Mouse (Mus musculus) limb, embryonic 12.5 days (tissue): ENCODE data around the gene Opcml. TPM values are rescaled to one million over a fixed set of nuclear protein-coding genes. Genes with fewer than 3 reads are reported as not detected.

Experiments used
- ATAC-seq: fragments of 200-750 bp; cut with Nextera tagmentation; 2 replicates; pipeline ENCODE4 v1.8.0; 2017; ENCODE audit warnings: low read depth, moderate TSS enrichment; ENCODE audit not compliant: insufficient number of reproducible peaks, insufficient read depth, low FRiP score, low TSS enrichment
- H3K27ac ChIP-seq: fragments of 300-500 bp; sonication (generic); 2 replicates; pipeline ENCODE4 v1.5.1; 2016; ENCODE audit warnings: mild to moderate bottlenecking, moderate library complexity
- H3K27me3 ChIP-seq: fragments of 300-500 bp; sonication (generic); 2 replicates; pipeline ENCODE4 v1.6.1; 2016; ENCODE audit warnings: mild to moderate bottlenecking, moderate library complexity
- H3K36me3 ChIP-seq: fragments of 300-500 bp; sonication (generic); 2 replicates; pipeline ENCODE4 v1.6.1; 2016; ENCODE audit warnings: mild to moderate bottlenecking, moderate library complexity
- H3K4me1 ChIP-seq: fragments of 300-500 bp; sonication (generic); replicated peaks from 2 replicates; pipeline ENCODE4 v1.6.1; 2016
- H3K4me2 ChIP-seq: fragments of 300-500 bp; sonication (generic); 2 replicates; pipeline ENCODE4 v1.6.1; 2016; ENCODE audit warnings: mild to moderate bottlenecking, moderate library complexity
- H3K4me3 ChIP-seq: fragments of 300-500 bp; sonication (generic); replicated peaks from 2 replicates; pipeline ENCODE4 v1.5.1; 2016; ENCODE audit warnings: mild to moderate bottlenecking
- H3K9ac ChIP-seq: fragments of 300-500 bp; sonication (generic); replicated peaks from 2 replicates; pipeline ENCODE4 v1.6.1; 2016; ENCODE audit warnings: mild to moderate bottlenecking, moderate library complexity
- H3K9me3 ChIP-seq: fragments of 300-500 bp; sonication (generic); 2 replicates; pipeline ENCODE4 v1.6.1; 2016; ENCODE audit warnings: mild to moderate bottlenecking, moderate library complexity
- WGBS: fragments of 180-500 bp; shearing (Covaris S2); methylation state at CpG from one replicate; pipeline ENCODE4 v1.1.7; 2016; 5-methylcytosine and 5-hydroxymethylcytosine counted together
- polyA plus RNA-seq: library from polyadenylated mRNA; unstranded; fragments of >200 nt; fragmentation: Nextera tagmentation; extraction: Ambion mirVana; gene quantifications from 2 replicates; pipeline ENCODE4 v1.2.1, GENCODE M21; 2016

Gene Opcml
- polyA plus RNA-seq, 1 experiment from 2014 or later = 1.6 TPM

DNA sequence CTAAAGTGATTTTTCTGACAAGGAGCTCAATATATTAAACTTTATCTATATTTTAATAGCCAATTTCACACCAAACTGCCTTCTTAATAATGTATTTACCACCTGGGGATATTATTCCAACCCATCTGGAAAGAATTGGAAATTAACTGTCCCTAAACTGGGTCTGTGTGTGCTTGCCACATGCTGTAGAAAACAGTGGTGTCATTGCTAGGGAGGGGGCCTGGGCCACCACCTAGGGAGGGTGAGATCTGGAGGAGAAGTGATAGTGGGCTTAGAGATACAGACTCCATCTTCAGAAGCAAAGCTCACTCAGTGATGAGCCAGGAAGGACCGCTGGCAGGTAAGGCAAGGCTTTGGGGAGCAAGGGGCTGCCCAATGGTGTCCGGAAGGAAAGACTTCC lies 537.9 kb downstream of the Opcml start:
- Histone ChIP-seq H3K4me2 (no peak overlapping the region), H3K4me3 (no peak overlapping the region), H3K9me3 (no peaks in the 10 kb centered on the region), H3K9ac (no peak overlapping the region), H3K4me1 (no peaks in the 10 kb centered on the region; the same call in 1 of the 2 replicates), H3K27me3 (no peaks in the 10 kb centered on the region), H3K27ac (no peak overlapping the region), H3K36me3 (no peaks in the 10 kb centered on the region)
- no peak for ATAC-seq
- WGBS = 87% methylated on average over 2 of the region's 2 CpGs

DNA sequence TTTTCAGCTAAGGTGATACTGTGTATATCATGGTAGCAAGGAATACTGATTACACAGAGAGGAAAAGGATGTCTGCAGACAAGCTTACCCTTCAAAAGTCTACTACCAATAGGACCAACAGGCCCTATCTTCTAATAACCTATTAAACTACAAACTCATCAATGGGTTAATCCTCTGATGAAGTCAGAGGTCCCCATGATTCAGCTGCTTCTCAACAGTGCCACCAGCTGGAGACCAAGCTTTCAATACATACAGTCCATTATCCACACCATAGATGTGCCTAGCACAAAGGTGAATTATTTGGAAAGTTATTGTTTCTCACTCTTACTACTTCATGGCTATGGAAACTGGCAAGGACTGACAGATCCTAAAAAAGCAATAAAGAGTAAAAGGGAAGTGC lies 538.9 kb downstream of the Opcml start:
- Histone ChIP-seq H3K9ac (no peak overlapping the region), H3K4me1 (no peaks in the 10 kb centered on the region; the same call in 1 of the 2 replicates), H3K9me3 (no peaks in the 10 kb centered on the region), H3K36me3 (no peaks in the 10 kb centered on the region), H3K27ac (no peak overlapping the region), H3K4me2 (no peak overlapping the region), H3K4me3 (no peak overlapping the region), H3K27me3 (no peaks in the 10 kb centered on the region)
- ATAC-seq = no peak

DNA sequence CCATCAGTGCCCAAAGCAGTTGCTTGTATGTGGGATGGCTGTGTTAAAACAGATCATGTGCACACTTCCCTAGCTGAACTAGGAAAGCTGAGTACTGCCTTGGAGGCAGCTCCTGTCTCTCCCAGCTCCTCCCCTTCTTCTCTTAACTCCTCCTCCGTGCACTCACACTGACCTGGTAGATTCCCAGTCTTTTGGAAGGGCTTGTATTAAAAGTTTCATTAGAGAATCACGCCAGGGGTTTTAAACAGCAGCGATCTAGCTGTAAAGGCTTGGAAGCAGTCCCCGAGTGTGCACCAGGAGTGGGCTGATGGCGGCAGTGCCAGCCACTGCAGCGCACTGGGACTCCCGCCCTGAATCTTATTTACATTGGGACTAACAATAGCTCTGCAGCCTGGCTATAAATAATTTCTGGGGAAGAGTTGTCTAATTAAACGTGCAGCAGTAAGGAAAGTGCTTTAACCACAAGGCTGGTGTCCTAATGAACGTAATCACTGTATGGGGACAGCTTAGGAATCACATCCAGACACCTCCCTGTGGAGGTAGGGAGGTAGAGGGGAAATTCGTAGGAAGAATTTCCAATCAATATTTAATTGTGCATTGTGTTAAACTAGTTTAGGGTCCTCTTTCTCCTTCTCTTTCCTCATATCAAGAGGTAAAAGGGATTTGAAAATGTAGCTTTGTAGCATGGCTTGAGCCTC lies 546.1 kb downstream of the Opcml start:
- Histone ChIP-seq H3K9ac (no peak overlapping the region), H3K4me2 (peak overlapping the region; percentile 33)

DNA sequence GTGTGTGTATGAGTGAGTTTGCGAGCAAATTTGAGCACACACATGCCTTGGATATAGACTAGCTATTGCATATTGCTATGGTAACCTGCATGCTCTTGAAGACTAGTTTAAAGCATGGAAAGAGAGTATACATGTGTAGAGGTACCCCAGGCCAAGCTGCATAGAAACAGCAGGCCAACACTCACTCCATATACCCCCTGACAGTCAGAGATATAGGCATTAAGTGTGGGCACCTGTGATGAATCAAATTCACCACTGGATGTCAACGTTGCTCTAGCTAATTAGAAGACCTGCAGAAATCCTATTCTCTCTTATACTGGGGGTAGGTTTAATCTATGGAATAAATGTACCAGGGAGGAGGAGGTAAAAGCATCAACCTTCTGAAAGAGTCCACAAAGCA lies 547.3 kb downstream of the Opcml start:
- Histone ChIP-seq H3K4me1 (0 out of 2 replicates have a peak, but pooled peaks cover 8% of the 10 kb centered on the region), H3K27me3 (no peaks in the 10 kb centered on the region), H3K9ac (no peak overlapping the region), H3K9me3 (no peaks in the 10 kb centered on the region), H3K27ac (no peak overlapping the region), H3K4me2 (no peak overlapping the region), H3K36me3 (no peaks in the 10 kb centered on the region), H3K4me3 (no peak overlapping the region)
- WGBS = 68% methylated on average over 2 of the region's 2 CpGs
- no peak for ATAC-seq

More for the DNA sequence above, 546.1 kb downstream of the Opcml start:
- WGBS = 34% methylated on average over 10 of the region's 10 CpGs
- ATAC-seq = peak; percentile 63; the same call in 1 of the 2 replicates
- H3K4me1 ChIP-seq = 0 out of 2 replicates have a peak, but pooled peaks cover 8% of the 10 kb centered on the region
- no peak overlapping the region for H3K27ac ChIP-seq
- no peaks in the 10 kb centered on the region for H3K9me3 ChIP-seq
- H3K36me3 ChIP-seq = no peaks in the 10 kb centered on the region
- H3K4me3 ChIP-seq = no peak overlapping the region
- H3K27me3 ChIP-seq = no peaks in the 10 kb centered on the region

DNA sequence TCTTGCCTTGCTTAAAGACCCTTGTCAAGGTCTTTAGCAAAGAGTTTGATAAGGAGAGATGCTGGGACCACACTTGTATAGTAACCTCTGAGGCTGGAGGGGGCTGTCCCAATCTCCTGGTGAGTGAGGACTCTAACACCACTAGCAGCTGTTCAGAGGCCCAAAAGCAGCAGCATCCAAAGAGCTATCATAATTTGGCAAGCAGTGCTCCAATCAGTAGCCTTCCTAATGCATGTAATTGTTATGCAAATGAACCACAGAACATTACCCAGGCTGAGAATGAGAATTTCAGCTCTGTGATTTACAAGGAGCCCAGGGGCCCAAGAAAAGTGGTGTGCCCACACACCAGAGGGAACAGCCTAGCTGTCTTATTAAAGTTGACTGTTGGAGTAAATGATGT lies 564.4 kb downstream of the Opcml start:
- H3K4me3 ChIP-seq = no peak overlapping the region
- H3K9me3 ChIP-seq = no peaks in the 10 kb centered on the region
- no peak for ATAC-seq
- H3K9ac ChIP-seq = no peak overlapping the region
- H3K27ac ChIP-seq = no peak overlapping the region
- no peaks in the 10 kb centered on the region for H3K4me1 ChIP-seq
- H3K4me2 ChIP-seq = no peak overlapping the region
- no peaks in the 10 kb centered on the region for H3K27me3 ChIP-seq
- H3K36me3 ChIP-seq = no peaks in the 10 kb centered on the region

DNA sequence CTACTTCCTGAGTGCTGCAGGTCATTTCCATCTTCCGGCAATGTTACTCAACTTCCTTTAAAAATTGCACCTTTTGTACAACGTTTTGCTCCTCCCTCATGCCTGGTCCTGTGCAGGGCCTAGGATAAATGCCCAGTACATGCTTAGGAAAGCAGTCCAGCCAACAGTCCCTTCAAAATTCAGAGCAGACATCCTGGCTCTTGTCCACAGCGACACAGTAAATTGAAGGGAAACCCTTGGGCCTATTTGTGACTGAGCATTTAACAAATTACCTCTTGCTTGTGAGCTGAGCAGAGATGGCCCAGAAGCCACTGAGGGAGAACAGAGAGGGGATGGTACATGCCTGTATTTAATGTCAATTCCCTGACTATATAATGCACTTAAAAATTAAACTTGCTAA lies 567.4 kb downstream of the Opcml start:
- Histone ChIP-seq H3K36me3 (no peaks in the 10 kb centered on the region), H3K4me2 (no peak overlapping the region), H3K4me1 (no peaks in the 10 kb centered on the region), H3K4me3 (no peak overlapping the region), H3K27ac (no peak overlapping the region), H3K9ac (no peak overlapping the region), H3K27me3 (no peaks in the 10 kb centered on the region), H3K9me3 (no peaks in the 10 kb centered on the region)
- WGBS = 73% methylated on average over 3 of the region's 3 CpGs
- no peak for ATAC-seq

DNA sequence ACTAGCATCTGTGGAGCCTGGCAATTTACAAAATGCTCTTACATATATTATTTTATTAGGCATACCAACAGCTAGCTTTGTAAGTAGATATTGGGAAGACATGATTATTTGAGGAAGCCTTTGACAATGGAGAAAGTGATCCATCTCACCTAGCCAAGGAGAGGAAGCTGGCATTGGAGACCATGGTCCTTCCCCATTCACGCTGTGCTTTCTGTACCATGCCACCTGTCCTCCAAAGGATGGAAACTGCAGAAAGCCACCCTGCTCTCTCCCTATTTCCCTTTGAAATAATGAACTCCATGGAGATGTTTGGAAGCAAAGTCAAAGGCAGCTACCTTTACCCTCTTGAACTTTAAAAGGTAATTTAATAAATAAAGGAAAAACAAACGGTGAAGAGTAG lies 570.1 kb downstream of the Opcml start:
- Histone ChIP-seq H3K27ac (no peak overlapping the region), H3K9me3 (no peaks in the 10 kb centered on the region)
- 83% methylated on average over 2 of the region's 2 CpGs for WGBS

DNA sequence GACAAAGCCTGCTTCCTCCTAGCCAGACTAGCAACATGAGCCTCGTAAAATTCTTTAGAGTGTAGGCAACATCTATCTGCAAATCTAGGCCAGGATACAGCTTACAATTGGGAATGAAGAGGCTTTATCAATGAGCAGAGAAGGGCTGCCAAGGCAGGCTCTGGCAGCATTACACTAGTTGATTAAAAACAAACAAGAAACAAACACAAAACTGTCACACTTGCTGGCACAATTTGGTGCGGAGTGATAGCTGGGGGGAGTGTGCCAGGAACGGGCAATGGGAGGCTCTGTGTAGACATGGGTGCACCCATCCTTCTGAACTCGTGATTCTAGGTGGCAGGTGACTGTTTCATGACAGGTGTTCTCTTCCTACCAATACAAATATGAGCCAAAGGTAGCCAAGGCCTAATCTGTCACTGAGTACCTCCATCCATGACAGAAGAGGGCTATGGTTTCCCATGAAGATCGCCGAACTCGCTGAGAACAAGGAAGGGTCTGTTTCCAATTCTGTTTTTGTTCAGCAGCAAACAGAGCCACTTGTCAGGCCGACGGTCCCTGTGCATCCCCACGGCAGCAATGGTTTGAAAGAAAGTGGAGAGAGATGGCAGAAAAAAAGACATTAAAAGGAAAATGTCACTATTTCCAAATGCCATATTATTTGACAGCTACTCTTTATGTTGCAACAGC lies 574.0 kb downstream of the Opcml start:
- H3K27me3 ChIP-seq = no peaks in the 10 kb centered on the region
- no peaks in the 10 kb centered on the region for H3K4me1 ChIP-seq
- no peaks in the 10 kb centered on the region for H3K36me3 ChIP-seq
- H3K27ac ChIP-seq = no peak overlapping the region
- no peak for ATAC-seq
- WGBS = 76% methylated on average over 10 of the region's 10 CpGs
- no peak overlapping the region for H3K9ac ChIP-seq
- H3K4me3 ChIP-seq = no peak overlapping the region
- no peaks in the 10 kb centered on the region for H3K9me3 ChIP-seq
- no peak overlapping the region for H3K4me2 ChIP-seq

More for the DNA sequence above, 570.1 kb downstream of the Opcml start:
- Histone ChIP-seq H3K4me1 (no peaks in the 10 kb centered on the region), H3K36me3 (no peaks in the 10 kb centered on the region), H3K27me3 (no peaks in the 10 kb centered on the region), H3K4me2 (no peak overlapping the region), H3K4me3 (no peak overlapping the region), H3K9ac (no peak overlapping the region)
- ATAC-seq = no peak

DNA sequence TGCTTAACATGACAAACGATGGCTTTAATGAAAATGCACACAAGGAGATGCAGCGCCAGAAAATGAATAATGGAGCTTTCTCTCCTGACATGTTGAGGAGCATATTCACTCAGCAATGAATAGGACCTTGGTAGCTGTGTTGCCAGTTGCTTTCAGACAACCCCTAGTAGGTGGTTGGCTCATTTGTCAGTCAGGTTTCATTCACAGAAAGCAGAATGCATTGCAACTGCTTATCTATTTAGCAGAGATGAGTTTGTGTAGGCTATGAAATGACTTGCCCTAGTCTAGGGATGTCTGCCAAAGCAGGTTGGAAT lies 574.5 kb downstream of the Opcml start:
- no peak for ATAC-seq
- 86% methylated on average over 2 of the region's 2 CpGs for WGBS
- no peaks in the 10 kb centered on the region for H3K27me3 ChIP-seq

DNA sequence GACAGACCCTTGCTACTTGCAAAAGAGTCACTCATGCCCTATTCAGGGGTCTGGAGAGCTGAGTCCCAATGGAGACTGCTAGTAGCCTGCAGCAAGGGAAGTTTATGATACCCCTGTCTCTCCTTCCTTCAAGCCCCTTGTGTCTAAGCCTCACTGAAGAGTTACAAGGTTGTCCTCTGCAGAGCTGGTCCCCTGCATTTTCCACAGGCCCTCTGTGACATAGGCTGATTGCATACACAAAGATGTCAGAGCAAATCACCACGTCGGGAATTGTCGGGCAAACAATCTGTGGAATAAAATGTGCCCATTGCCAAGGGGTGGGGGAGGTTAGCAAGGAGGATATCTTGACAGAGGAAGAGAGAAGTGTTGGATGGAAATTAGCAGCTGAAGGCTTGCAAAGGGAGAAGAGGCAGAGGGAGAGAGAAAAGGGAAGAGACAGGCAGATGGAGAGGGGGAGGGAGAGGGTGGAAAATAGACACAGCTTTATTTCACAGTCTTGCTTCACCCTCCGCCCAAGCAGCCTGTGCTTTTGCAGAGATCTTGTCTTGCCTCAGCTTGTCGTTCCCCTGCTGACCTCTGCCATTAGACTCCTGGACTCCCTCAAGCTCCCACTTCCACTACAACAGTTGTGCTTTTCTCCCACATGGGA lies 596.1 kb downstream of the Opcml start:
- no peak overlapping the region for H3K4me3 ChIP-seq
- H3K27ac ChIP-seq = no peak overlapping the region
- no peak for ATAC-seq
- no peaks in the 10 kb centered on the region for H3K9me3 ChIP-seq
- H3K4me2 ChIP-seq = no peak overlapping the region
- WGBS = 62% methylated on average over 5 of the region's 5 CpGs
- no peaks in the 10 kb centered on the region for H3K27me3 ChIP-seq
- 0 out of 2 replicates have a peak, but pooled peaks cover 3% of the 10 kb centered on the region for H3K4me1 ChIP-seq
- H3K36me3 ChIP-seq = no peaks in the 10 kb centered on the region
- no peak overlapping the region for H3K9ac ChIP-seq

More for the DNA sequence above, 574.5 kb downstream of the Opcml start:
- Histone ChIP-seq H3K9me3 (no peaks in the 10 kb centered on the region), H3K9ac (no peak overlapping the region), H3K36me3 (no peaks in the 10 kb centered on the region), H3K4me3 (no peak overlapping the region), H3K27ac (no peak overlapping the region), H3K4me2 (no peak overlapping the region), H3K4me1 (no peaks in the 10 kb centered on the region)

DNA sequence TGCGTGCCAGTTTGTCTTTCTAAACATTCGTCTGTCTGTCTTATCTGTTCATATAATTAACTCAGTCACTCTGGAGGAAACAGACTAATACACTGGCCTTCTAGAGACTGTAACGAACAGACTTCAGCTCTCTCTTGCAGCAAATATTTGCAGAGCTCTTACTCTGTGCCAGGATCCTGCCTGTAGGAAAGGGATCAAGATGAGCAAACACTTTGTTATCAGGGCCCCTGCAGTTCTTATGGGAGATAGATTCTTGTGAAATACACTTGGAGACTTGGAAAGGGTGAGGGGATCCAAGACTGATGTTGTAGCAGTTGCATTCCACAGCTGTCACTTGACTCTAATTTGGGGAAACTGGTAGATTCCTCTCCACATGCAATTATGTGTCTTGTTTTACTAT lies 604.6 kb downstream of the Opcml start:
- 39% methylated on average over 2 of the region's 3 CpGs for WGBS
- Histone ChIP-seq H3K4me3 (no peak overlapping the region), H3K27me3 (no peaks in the 10 kb centered on the region; the same call in 1 of the 2 replicates), H3K4me2 (no peak overlapping the region), H3K9ac (no peak overlapping the region), H3K4me1 (no peaks in the 10 kb centered on the region), H3K9me3 (no peaks in the 10 kb centered on the region), H3K27ac (no peak overlapping the region), H3K36me3 (no peaks in the 10 kb centered on the region)
- ATAC-seq = no peak
